Mouse (Mus musculus) midbrain, embryonic 12.5 days (tissue): ENCODE data around the gene Rap1gap. TPM values are rescaled to one million over a fixed set of nuclear protein-coding genes. Genes with fewer than 3 reads are reported as not detected.

Source experiments
- ATAC-seq: fragments of 200-750 bp; cut with Nextera tagmentation; 2 replicates; pipeline ENCODE4 v1.8.0; 2017; ENCODE audit warnings: low read depth, moderate TSS enrichment, moderate library complexity; ENCODE audit not compliant: low FRiP score
- H3K27ac ChIP-seq: fragments of 300-500 bp; sonication (generic); replicated peaks from 2 replicates; pipeline ENCODE4 v1.5.1; 2016; ENCODE audit warnings: mild to moderate bottlenecking
- H3K27me3 ChIP-seq: fragments of 300-500 bp; sonication (generic); 2 replicates; pipeline ENCODE4 v1.6.1; 2016; ENCODE audit warnings: mild to moderate bottlenecking
- H3K36me3 ChIP-seq: fragments of 300-500 bp; sonication (generic); 2 replicates; pipeline ENCODE4 v1.6.1; 2016
- H3K4me1 ChIP-seq: fragments of 300-500 bp; sonication (generic); 2 replicates; pipeline ENCODE4 v1.6.1; 2016
- H3K4me2 ChIP-seq: fragments of 300-500 bp; sonication (generic); replicated peaks from 2 replicates; pipeline ENCODE4 v1.6.1; 2016; ENCODE audit warnings: mild to moderate bottlenecking, moderate library complexity
- H3K4me3 ChIP-seq: fragments of 300-500 bp; sonication (generic); 2 replicates; pipeline ENCODE4 v1.5.1; 2016; ENCODE audit warnings: mild to moderate bottlenecking
- H3K9ac ChIP-seq: fragments of 300-500 bp; sonication (generic); replicated peaks from 2 replicates; pipeline ENCODE4 v1.6.1; 2016; ENCODE audit warnings: mild to moderate bottlenecking, moderate library complexity
- H3K9me3 ChIP-seq: fragments of 300-500 bp; sonication (generic); 2 replicates; pipeline ENCODE4 v1.6.1; 2016; ENCODE audit warnings: mild to moderate bottlenecking
- WGBS: fragments of 180-500 bp; shearing (Covaris S2); methylation state at CpG from one replicate; pipeline ENCODE4 v1.1.7; 2016; 5-methylcytosine and 5-hydroxymethylcytosine counted together
- polyA plus RNA-seq: library from polyadenylated mRNA; unstranded; fragments of >200 nt; fragmentation: Nextera tagmentation; extraction: Ambion mirVana; gene quantifications from 2 replicates; pipeline ENCODE4 v1.2.1, GENCODE M21; 2016

The Rap1gap gene
- polyA plus RNA-seq, 1 experiment from 2014 or later = 11.6 TPM

GRCm38 (mm10) chr4:137728399-137729154 lies 64.1 kb downstream of the Rap1gap start:
- peak overlapping the region; percentile 41 for H3K4me3 ChIP-seq
- peaks cover 60% of the 10 kb centered on the region for H3K27me3 ChIP-seq
- peak overlapping the region; percentile 59 for H3K9ac ChIP-seq
- peak overlapping the region; percentile 36 for H3K27ac ChIP-seq
- H3K4me1 ChIP-seq = peaks cover 37% of the 10 kb centered on the region
- no peaks in the 10 kb centered on the region for H3K9me3 ChIP-seq
- H3K4me2 ChIP-seq = peak overlapping the region; percentile 66
- H3K36me3 ChIP-seq = no peaks in the 10 kb centered on the region
- WGBS = 6% methylated on average over 17 of the region's 17 CpGs
- ATAC-seq = peak; percentile 64

- peak overlapping the region; percentile 41 for H3K4me3 ChIP-seq
- H3K4me2 ChIP-seq = peak overlapping the region; percentile 66
- no peaks in the 10 kb centered on the region for H3K9me3 ChIP-seq
- H3K27ac ChIP-seq = peak overlapping the region; percentile 36; the same call in 1 of the 2 replicates
- peak overlapping the region; percentile 59 for H3K9ac ChIP-seq
- ATAC-seq = peak; percentile 31; the same call in 1 of the 2 replicates
- peaks cover 53% of the 10 kb centered on the region for H3K27me3 ChIP-seq
- peaks cover 31% of the 10 kb centered on the region for H3K4me1 ChIP-seq
- H3K36me3 ChIP-seq = no peaks in the 10 kb centered on the region
- WGBS = 15% methylated on average over 24 of the region's 24 CpGs
Measured at GRCm38 (mm10) chr4:137729155-137729855, 64.8 kb downstream of the Rap1gap start.

- Histone ChIP-seq H3K4me1 (peaks cover 31% of the 10 kb centered on the region), H3K27ac (no peak overlapping the region), H3K4me2 (no peak overlapping the region), H3K9ac (no peak overlapping the region), H3K4me3 (no peak overlapping the region), H3K9me3 (no peaks in the 10 kb centered on the region), H3K36me3 (no peaks in the 10 kb centered on the region), H3K27me3 (peaks cover 51% of the 10 kb centered on the region)
- 17% methylated on average over 3 of the region's 3 CpGs for WGBS
- peak; percentile 36; the same call in 1 of the 2 replicates for ATAC-seq
Measured at GRCm38 (mm10) chr4:137730134-137730533, 65.6 kb downstream of the Rap1gap start.

GRCm38 (mm10) chr4:137730757-137731156 lies 66.2 kb downstream of the Rap1gap start:
- whole genome bisulfite sequencing = 83% methylated on average over 8 of the region's 8 CpGs
- no peak overlapping the region for H3K4me3 ChIP-seq

GRCm38 (mm10) chr4:137731891-137732290 lies 67.4 kb downstream of the Rap1gap start:
- H3K27ac ChIP-seq = no peak overlapping the region
- H3K36me3 ChIP-seq = no peaks in the 10 kb centered on the region
- WGBS = 69% methylated on average over 10 of the region's 10 CpGs
- peaks cover 46% of the 10 kb centered on the region for H3K27me3 ChIP-seq
- H3K9ac ChIP-seq = no peak overlapping the region
- ATAC-seq = no peak
- H3K4me1 ChIP-seq = peaks cover 43% of the 10 kb centered on the region
- no peak overlapping the region for H3K4me3 ChIP-seq
- H3K4me2 ChIP-seq = no peak overlapping the region
- H3K9me3 ChIP-seq = no peaks in the 10 kb centered on the region

More at GRCm38 (mm10) chr4:137730757-137731156, 66.2 kb downstream of the Rap1gap start:
- Histone ChIP-seq H3K36me3 (no peaks in the 10 kb centered on the region), H3K4me2 (no peak overlapping the region), H3K9ac (no peak overlapping the region), H3K9me3 (no peaks in the 10 kb centered on the region), H3K27ac (no peak overlapping the region), H3K27me3 (peaks cover 47% of the 10 kb centered on the region), H3K4me1 (peaks cover 35% of the 10 kb centered on the region)
- ATAC-seq = no peak

- Histone ChIP-seq H3K4me2 (no peak overlapping the region), H3K4me3 (no peak overlapping the region), H3K9me3 (no peaks in the 10 kb centered on the region), H3K9ac (no peak overlapping the region; the same call in 1 of the 2 replicates), H3K36me3 (no peaks in the 10 kb centered on the region), H3K27ac (no peak overlapping the region), H3K27me3 (peaks cover 46% of the 10 kb centered on the region), H3K4me1 (peaks cover 38% of the 10 kb centered on the region)
- 84% methylated on average over 3 of the region's 3 CpGs for WGBS
- ATAC-seq = no peak
Measured at GRCm38 (mm10) chr4:137732361-137732760, 67.8 kb downstream of the Rap1gap start.

- WGBS = 75% methylated on average over 3 of the region's 3 CpGs
- H3K36me3 ChIP-seq = no peaks in the 10 kb centered on the region
Measured at GRCm38 (mm10) chr4:137732962-137733361, 68.4 kb downstream of the Rap1gap start.

GRCm38 (mm10) chr4:137733459-137733858 lies 68.9 kb downstream of the Rap1gap start:
- ATAC-seq = no peak
- Histone ChIP-seq H3K36me3 (no peaks in the 10 kb centered on the region), H3K4me1 (peaks cover 27% of the 10 kb centered on the region), H3K27me3 (peaks cover 44% of the 10 kb centered on the region), H3K4me3 (no peak overlapping the region), H3K9ac (no peak overlapping the region), H3K27ac (no peak overlapping the region), H3K4me2 (no peak overlapping the region), H3K9me3 (no peaks in the 10 kb centered on the region)
- WGBS = 70% methylated on average over 5 of the region's 5 CpGs

More at GRCm38 (mm10) chr4:137732962-137733361, 68.4 kb downstream of the Rap1gap start:
- peaks cover 46% of the 10 kb centered on the region for H3K27me3 ChIP-seq
- H3K27ac ChIP-seq = no peak overlapping the region
- H3K9ac ChIP-seq = no peak overlapping the region; the same call in 1 of the 2 replicates
- H3K4me3 ChIP-seq = no peak overlapping the region
- H3K4me1 ChIP-seq = peaks cover 32% of the 10 kb centered on the region
- H3K4me2 ChIP-seq = no peak overlapping the region
- no peaks in the 10 kb centered on the region for H3K9me3 ChIP-seq
- no peak for ATAC-seq

GRCm38 (mm10) chr4:137736220-137736701 lies 71.7 kb downstream of the Rap1gap start:
- H3K27ac ChIP-seq = no peak overlapping the region
- no peaks in the 10 kb centered on the region for H3K9me3 ChIP-seq
- no peak overlapping the region; the same call in 1 of the 2 replicates for H3K4me2 ChIP-seq
- no peak overlapping the region for H3K9ac ChIP-seq
- no peak overlapping the region for H3K4me3 ChIP-seq
- peaks cover 12% of the 10 kb centered on the region for H3K4me1 ChIP-seq
- 50% methylated on average over 11 of the region's 11 CpGs for WGBS
- H3K27me3 ChIP-seq = peaks cover 24% of the 10 kb centered on the region; the same call in 1 of the 2 replicates
- no peak for ATAC-seq
- no peaks in the 10 kb centered on the region for H3K36me3 ChIP-seq

GRCm38 (mm10) chr4:137737760-137738159 lies 73.2 kb downstream of the Rap1gap start:
- Histone ChIP-seq H3K4me2 (no peak overlapping the region), H3K9me3 (no peaks in the 10 kb centered on the region), H3K27ac (no peak overlapping the region), H3K4me3 (no peak overlapping the region), H3K9ac (no peak overlapping the region), H3K4me1 (peaks cover 12% of the 10 kb centered on the region), H3K27me3 (peaks cover 13% of the 10 kb centered on the region; the same call in 1 of the 2 replicates), H3K36me3 (no peaks in the 10 kb centered on the region)
- no peak for ATAC-seq
- WGBS = 68% methylated on average over 3 of the region's 3 CpGs

GRCm38 (mm10) chr4:137739151-137739923 lies 74.8 kb downstream of the Rap1gap start:
- no peak overlapping the region for H3K9ac ChIP-seq
- H3K27ac ChIP-seq = no peak overlapping the region

More at GRCm38 (mm10) chr4:137739151-137739923, 74.8 kb downstream of the Rap1gap start:
- Histone ChIP-seq H3K27me3 (peaks cover 10% of the 10 kb centered on the region; the same call in 1 of the 2 replicates), H3K4me2 (peak overlapping the region; percentile 38), H3K4me3 (no peak overlapping the region), H3K4me1 (peaks cover 12% of the 10 kb centered on the region), H3K36me3 (no peaks in the 10 kb centered on the region), H3K9me3 (no peaks in the 10 kb centered on the region)
- peak; percentile 68 for ATAC-seq
- WGBS = 52% methylated on average over 9 of the region's 9 CpGs
